Mouse (Mus musculus) lung, postnatal 10 days (tissue): ENCODE data around the gene Hist1h3c.
"Not testable (repeated sequence)": the region's sequence is repeated elsewhere in the genome, so short reads cannot be mapped to it uniquely, and the experiment has no call there.

Experiments used
- DNase-seq: peaks from one replicate; pipeline ENCODE4 v3.0.0; 2021

Hist1h3c gene

GRCm38 (mm10) chr13:23745381-23746161 lies at the start of gene Hist1h3c:
Gene Hist1h3c, minus strand, starts transcription at chr13:23745602.
- peak; percentile 91 for DNase-seq

GRCm38 (mm10) chr13:23792520-23792919 lies 47.1 kb upstream of the Hist1h3c start:
- DNase-seq, result peak; percentile 70

DNA sequence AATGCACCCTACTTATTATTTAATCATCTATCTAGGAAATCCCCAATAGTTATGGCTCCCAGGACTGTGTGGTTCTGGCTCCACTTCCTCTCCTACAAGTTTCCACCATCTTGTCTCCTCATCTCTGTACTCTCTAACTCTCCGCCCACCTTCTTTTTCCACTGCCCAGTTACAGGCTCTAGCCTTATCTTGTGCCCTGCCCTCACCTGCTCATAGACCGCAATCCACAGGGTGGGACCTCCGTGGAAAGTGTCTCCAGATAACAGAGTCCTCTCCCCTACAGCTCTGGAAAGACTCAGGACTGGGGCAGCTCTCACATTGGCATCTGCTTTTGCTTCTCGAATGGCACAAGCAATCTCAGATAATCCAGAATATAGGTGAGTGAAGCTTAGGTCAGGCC lies 33.6 kb upstream of the Hist1h3c start:
- no peak for DNase-seq

DNA sequence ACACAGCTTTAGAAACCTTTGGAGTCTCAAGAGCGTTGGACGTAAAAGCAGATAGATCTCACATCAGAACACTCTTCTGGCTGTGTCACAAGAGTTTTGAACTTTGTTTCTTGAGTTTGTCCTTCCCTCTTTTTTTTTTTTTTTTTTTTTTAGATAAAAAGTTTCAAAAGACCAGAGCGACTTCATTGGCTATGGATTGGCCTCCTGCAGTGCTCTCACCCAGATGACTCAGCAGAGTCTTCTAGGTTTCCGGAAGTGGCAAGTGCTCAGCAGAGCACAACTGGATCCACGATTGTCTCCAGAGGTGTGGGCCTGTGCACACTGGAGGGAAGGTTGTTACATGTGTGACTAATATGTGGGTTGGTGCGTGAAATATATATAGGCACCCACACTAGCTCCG lies 32.9 kb upstream of the Hist1h3c start:
- no peak for DNase-seq

- DNase-seq, result peak; percentile 51
Observed at GRCm38 (mm10) chr13:23772561-23773313, 27.3 kb upstream of the Hist1h3c start.

DNA sequence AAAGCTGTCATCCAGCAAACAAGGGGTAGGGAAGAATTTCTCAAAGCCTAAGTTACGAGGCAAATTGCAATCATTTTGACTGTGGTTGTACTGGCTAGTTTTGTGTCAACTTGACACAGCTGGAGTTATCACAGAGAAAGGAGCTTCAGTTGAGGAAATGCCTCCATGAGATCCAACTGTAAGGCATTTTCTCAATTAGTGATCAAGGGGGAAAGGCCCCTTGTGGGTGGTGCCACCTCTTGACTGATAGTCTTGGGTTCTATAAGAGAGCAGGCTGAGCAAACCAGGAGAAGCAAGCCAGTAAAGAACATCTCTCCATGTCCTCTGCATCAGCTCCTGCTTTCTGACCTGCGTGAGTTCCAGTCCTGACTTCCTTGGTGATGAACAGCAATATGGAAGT lies 24.2 kb upstream of the Hist1h3c start, which contains the start of gene Trim38:
TSS of gene Trim38 (plus strand) at position 301 of the 400 bp plus-strand sequence.
- not testable (repeated sequence) for DNase-seq

- no peak for DNase-seq
Observed at GRCm38 (mm10) chr13:23768834-23769397, 23.5 kb upstream of the Hist1h3c start.

GRCm38 (mm10) chr13:23766772-23767171 lies 21.4 kb upstream of the Hist1h3c start:
- no peak for DNase-seq

GRCm38 (mm10) chr13:23765172-23765513 lies 19.7 kb upstream of the Hist1h3c start:
- DNase-seq, result no peak

- DNase-seq, result no peak
Observed at GRCm38 (mm10) chr13:23764324-23765171, 19.1 kb upstream of the Hist1h3c start.

GRCm38 (mm10) chr13:23763586-23764323 lies 18.4 kb upstream of the Hist1h3c start, which contains the start of gene Hist1h1a:
Gene Hist1h1a, plus strand, starts transcription at chr13:23763666.
- peak; percentile 92 for DNase-seq

DNA sequence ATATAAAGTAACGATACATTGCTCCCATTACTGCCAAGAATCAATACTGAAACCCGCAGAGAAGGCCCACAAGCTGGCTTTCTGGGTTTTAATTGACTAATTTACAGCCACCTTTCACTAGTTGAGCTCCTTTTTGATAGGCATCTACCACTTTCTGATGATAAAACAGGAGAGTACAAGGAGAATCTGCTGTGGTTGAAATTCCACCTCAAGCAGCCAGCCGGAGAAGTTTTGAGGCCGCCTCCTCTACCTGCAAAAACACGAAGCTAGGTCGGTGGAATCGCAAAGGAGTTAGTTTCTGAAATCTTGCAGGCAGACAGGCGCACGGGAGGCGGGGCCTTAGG lies 17.8 kb upstream of the Hist1h3c start:
- DNase-seq, result no peak

DNA sequence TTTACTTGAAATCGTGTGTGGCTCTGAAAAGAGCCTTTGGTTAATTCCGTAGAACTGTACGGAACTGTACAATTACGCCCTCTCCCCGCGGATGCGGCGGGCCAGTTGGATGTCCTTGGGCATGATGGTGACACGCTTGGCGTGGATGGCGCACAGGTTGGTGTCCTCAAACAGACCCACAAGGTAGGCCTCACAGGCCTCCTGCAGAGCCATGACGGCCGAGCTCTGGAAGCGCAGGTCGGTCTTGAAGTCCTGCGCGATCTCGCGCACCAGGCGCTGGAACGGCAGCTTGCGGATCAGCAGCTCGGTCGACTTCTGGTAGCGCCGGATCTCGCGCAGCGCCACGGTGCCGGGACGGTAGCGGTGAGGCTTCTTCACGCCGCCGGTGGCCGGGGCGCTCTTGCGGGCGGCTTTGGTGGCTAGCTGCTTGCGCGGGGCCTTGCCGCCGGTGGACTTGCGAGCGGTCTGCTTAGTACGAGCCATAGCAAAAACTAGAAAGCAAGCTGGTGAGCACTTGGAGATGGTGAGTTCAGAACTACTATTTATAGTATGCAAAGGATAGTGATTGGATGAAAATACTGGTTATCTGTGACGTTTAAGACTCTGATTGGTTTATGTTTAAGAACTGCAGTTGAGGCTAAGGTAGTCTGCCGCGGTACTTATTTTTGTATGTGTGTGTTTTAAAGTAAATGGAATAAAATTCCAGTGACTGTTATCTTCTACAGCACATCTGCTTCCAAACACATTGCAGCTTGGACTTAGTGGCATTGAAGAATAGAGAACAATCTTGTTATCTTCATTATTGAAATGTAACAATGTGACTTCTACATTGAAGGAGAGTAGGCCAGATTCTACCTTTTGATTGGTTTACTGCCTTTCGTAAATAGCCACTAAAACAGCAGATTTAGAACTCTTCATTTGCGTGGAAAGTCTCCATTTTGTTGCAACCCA lies 16.7 kb upstream of the Hist1h3c start, which contains the start of gene Hist1h3a:
TSS of gene Hist1h3a (minus strand) at position 516 of the 951 bp plus-strand sequence.
- DNase-seq, result peak; percentile 64

- peak; percentile 99 for DNase-seq
Observed at GRCm38 (mm10) chr13:23760972-23761864, 15.8 kb upstream of the Hist1h3c start, which contains the start of gene Hist1h4a. Gene Hist1h4a, minus strand, starts transcription at chr13:23761230.

DNA sequence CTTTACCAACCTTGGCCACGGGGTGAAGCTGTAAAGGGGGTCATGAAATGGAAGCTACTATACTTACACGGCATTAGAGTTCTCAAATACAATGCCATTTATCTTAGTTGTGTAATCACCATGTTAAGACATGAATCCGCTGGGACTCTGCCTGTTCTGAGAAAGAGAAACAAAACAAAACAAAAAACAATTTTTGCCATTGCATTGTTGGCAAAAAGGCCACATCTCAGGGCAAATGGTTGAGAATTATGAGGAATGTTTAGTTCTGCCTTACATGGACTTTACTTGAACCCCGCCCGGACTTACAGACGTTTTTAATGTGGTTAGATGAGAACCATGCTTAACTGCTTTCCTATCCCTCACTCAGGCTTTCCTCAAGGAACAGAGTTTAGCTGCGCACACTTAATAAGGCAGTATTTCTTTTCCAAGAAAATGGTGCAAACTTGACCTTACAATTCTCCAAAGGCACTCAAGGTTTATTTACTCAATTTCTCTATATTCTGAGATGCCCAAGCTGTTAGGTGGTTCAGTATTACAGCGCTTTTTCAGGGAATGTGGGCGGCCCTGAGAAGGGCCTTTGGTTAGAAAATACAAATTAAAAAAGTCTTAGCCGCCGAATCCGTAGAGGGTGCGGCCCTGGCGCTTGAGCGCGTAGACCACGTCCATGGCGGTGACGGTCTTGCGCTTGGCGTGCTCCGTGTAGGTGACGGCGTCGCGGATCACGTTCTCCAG lies 15.0 kb upstream of the Hist1h3c start:
- peak; percentile 31 for DNase-seq

GRCm38 (mm10) chr13:23759916-23760239 lies 14.5 kb upstream of the Hist1h3c start:
- DNase-seq, result no peak

GRCm38 (mm10) chr13:23759251-23759771 lies 13.9 kb upstream of the Hist1h3c start:
- no peak for DNase-seq

DNA sequence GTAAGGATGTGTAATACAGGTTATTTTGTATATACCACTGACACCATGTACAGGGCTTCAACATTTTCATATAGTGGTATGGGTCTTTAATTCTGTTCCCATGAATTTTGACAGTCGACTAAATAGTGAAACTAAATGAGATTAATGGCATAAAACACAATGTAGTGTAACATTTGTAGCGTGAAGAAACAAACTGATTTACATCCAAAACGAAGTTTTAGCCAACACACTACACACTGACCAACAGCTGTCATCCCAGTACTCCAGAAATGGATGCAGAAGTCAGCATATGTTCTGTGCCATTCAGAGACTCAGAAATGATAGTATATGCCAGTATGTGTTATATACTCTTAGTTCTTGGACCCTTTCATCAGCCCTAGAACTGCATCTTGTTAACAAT lies 12.5 kb upstream of the Hist1h3c start:
- DNase-seq, result no peak
